Mouse (Mus musculus): ENCODE results near the gene Brk1.

DNA sequence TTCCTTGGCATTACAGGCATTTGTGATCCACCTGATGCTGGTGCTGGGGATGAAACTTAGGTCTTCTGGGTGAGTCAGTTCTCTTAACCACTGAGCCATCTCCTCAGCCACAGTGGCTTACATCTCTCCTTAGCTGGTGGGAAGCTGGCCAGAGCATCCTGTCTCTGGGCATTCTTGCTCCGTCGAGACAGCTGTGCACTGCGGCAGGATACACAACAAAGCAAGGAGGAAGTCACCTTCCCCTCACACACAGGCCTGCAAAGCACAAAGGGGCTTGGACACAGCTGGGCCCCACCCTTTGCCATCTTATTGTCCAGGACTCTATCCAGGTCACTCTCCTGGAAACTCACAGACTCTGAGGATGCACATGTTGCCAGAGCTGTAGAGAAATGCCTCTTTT, 53.7 kb downstream of the Brk1 start:
- TF ChIP-seq CTCF (IDR thresholded peaks at IDR 0.05; ENCODE audit: control insufficient read depth, insufficient read depth, insufficient read length) (no peak), CEBPB (IDR thresholded peaks at IDR 0.05; ENCODE audit: low read depth) (no peak), MYOD1 (IDR thresholded peaks at IDR 0.05; ENCODE audit: control insufficient read depth, insufficient read length, low read depth) (no peak), MAX (IDR thresholded peaks at IDR 0.05) (no peak), FOSL1 (IDR thresholded peaks at IDR 0.05; ENCODE audit: insufficient read depth, low read length, poor library complexity, severe bottlenecking) (no peak), MYOG (IDR thresholded peaks at IDR 0.05; ENCODE audit: control insufficient read depth, extremely low read depth, insufficient read length) (no peak)
